Mouse (Mus musculus): ENCODE results near the gene Lysmd3. TPM values are rescaled to one million over a fixed set of nuclear protein-coding genes. Genes with fewer than 3 reads are reported as not detected.
A peak's percentile ranks its signal among the peaks of the same experiment; 100 is the strongest.

Lysmd3 gene
- polyA plus RNA-seq, 1 experiment from 2014 or later = 16.2 TPM

DNA sequence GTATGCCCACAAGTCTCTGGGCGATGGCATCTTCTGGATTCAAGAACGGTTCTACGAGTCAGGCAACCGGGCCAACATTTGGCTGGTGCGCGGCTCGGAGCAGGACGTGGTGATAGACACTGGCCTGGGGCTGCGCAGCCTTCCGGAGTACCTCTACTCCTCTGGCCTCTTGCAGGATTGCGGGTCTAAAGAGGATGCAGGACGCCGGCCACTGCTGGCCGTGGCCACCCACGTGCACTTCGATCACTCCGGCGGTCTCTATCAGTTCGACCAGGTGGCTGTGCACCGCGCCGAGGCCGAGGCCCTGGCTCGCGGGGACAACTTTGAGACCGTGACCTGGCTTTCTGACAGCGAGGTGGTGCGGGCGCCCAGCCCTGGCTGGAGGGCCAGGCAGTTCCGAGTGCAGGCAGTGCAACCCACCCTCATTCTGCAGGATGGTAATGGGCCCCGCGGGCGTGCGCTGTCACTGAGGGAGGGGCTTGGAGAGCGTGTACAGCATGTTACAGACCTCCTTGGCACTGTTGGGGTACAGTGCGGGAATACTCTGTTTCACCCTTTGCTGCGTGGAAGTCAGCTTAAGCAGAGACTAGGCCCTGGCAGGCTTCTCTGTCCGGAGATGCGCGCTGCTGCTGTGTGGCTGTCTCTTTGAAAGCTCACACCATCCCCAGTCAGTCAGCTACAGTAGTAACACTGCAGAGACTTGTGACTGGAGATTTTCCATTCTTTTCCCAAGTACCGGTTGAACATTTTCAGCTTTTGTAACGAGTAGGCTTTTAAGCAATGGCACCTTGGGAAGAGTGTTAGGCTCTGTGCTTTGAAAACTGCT, 54.3 kb downstream of the Lysmd3 start:
- DNase-seq (ENCODE audit: low spot score) (peak; percentile 40), ATAC-seq (ENCODE audit: low FRiP score, low TSS enrichment) (no peak; the same call in 1 of the 2 replicates)
- H3K4me1 ChIP-seq (replicated peaks; ENCODE audit: control insufficient read depth, insufficient read depth) = no peaks in the 10 kb centered on the region
- H3K36me3 ChIP-seq (ENCODE audit: control insufficient read depth, insufficient read depth, low read length) = no peaks in the 10 kb centered on the region
- H3K4me3 ChIP-seq (ENCODE audit: low read depth, low read length) = peak overlapping the region; percentile 76
- TF ChIP-seq EP300 (optimal IDR thresholded peaks at IDR 0.05) = no peak
- TF ChIP-seq CTCF (IDR thresholded peaks at IDR 0.05; ENCODE audit: low read depth) = no peak
- H3K9ac ChIP-seq (ENCODE audit: low read length) = peak overlapping the region; percentile 74
- H3K27ac ChIP-seq (replicated peaks) = peak overlapping the region; percentile 93
- 2% methylated on average over 42 of the region's 42 CpGs for WGBS
- no peaks in the 10 kb centered on the region for H3K27me3 ChIP-seq (ENCODE audit: control insufficient read depth, insufficient read depth, low read length)
- H3K4me2 ChIP-seq (replicated peaks; ENCODE audit: low read depth) = peak overlapping the region; percentile 99
- H3K9me3 ChIP-seq (ENCODE audit: control insufficient read depth, low read length) = no peaks in the 10 kb centered on the region

DNA sequence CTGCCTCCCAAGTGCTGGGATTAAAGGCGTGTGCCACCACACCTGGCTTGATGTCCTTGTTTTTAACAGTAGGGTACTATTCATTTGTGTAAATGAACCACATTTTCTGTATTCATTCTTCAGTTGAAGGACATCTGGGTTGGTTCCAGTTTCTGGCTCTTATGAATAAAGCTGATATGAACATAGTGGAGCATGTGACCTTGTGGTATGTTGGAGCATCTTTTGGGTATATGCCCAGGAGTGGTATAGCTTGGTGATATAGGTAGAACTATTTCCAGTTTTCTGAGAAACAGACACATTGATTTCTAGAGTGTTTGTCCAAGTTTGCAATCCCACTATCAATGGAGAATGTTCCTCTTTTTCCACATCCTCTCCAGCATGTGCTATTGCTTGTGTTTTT, 56.4 kb downstream of the Lysmd3 start:
- H3K36me3 ChIP-seq (ENCODE audit: control insufficient read depth, insufficient read depth, low read length) = no peaks in the 10 kb centered on the region
- H3K27me3 ChIP-seq (ENCODE audit: control insufficient read depth, insufficient read depth, low read length) = no peaks in the 10 kb centered on the region
- 100% methylated on average over 1 of the region's 1 CpGs for WGBS
- no peak overlapping the region for H3K9ac ChIP-seq (ENCODE audit: low read length)
- no peak for DNase-seq (ENCODE audit: low spot score)
- no peaks in the 10 kb centered on the region for H3K9me3 ChIP-seq (ENCODE audit: control insufficient read depth, low read length)
- ATAC-seq (ENCODE audit: low FRiP score, low TSS enrichment) = no peak
- no peak overlapping the region for H3K4me3 ChIP-seq (ENCODE audit: low read depth, low read length)
- TF ChIP-seq CTCF (IDR thresholded peaks at IDR 0.05; ENCODE audit: low read depth) (no peak), EP300 (optimal IDR thresholded peaks at IDR 0.05) (no peak)
- H3K4me1 ChIP-seq (replicated peaks; ENCODE audit: control insufficient read depth, insufficient read depth) = no peaks in the 10 kb centered on the region
- H3K27ac ChIP-seq (replicated peaks) = no peak overlapping the region
- H3K4me2 ChIP-seq (replicated peaks; ENCODE audit: low read depth) = no peak overlapping the region

Other genes starting within 250 kb of the Lysmd3 start
- 1.3 and 1.4 TPM in 2 replicates for gene Adgrv1, start 24.5 kb upstream of the Lysmd3 start, polyA plus RNA-seq (2015; fragmentation: Nextera tagmentation; extraction: Ambion mirVana)
- 34.0 and 39.6 TPM in 2 replicates for gene Polr3g, start 53.4 kb downstream of the Lysmd3 start, polyA plus RNA-seq (2015; fragmentation: Nextera tagmentation; extraction: Ambion mirVana)
- gene Mblac2, start 53.7 kb downstream of the Lysmd3 start, polyA plus RNA-seq (2015; fragmentation: Nextera tagmentation; extraction: Ambion mirVana) = 11.1 and 11.7 TPM in 2 replicates
- 166 and 170 TPM in 2 replicates for gene Cetn3, start 125.4 kb downstream of the Lysmd3 start, polyA plus RNA-seq (2015; fragmentation: Nextera tagmentation; extraction: Ambion mirVana)